Mouse (Mus musculus): Measurements from ENCODE around the gene Gm13695. TPM values are rescaled to one million over a fixed set of nuclear protein-coding genes. Genes with fewer than 3 reads are reported as not detected.
"Not testable (repeated sequence)": the region's sequence is repeated elsewhere in the genome, so short reads cannot be mapped to it uniquely, and the experiment has no call there.

Gm13695 gene
- total and polyA plus RNA-seq, 2 experiments from 2014 or later = not detected

GRCm38 (mm10) chr2:83990253-83990652 lies 23.1 kb downstream of the Gm13695 start, which contains the start of gene Gm13691:
TSS of gene Gm13691 (plus strand) at chr2:83990553.
- not testable (repeated sequence) for H3K9me3 ChIP-seq (ENCODE audit: low read length); DNase-seq; H3K4me3 ChIP-seq (ENCODE audit: low read depth, low read length); H3K36me3 ChIP-seq (ENCODE audit: insufficient read depth); H3K4me2 ChIP-seq (ENCODE audit: low read depth); ATAC-seq; H3K9ac ChIP-seq; H3K4me1 ChIP-seq (ENCODE audit: insufficient read depth); H3K27ac ChIP-seq (ENCODE audit: low read depth, low read length); H3K27me3 ChIP-seq (ENCODE audit: insufficient read depth, low read length)
- WGBS = no CpG with 5 or more reads among the region's 6 CpGs

- H3K27me3 ChIP-seq (ENCODE audit: insufficient read depth, low read length); DNase-seq; H3K9ac ChIP-seq; H3K9me3 ChIP-seq (ENCODE audit: low read length); H3K4me1 ChIP-seq (ENCODE audit: insufficient read depth); H3K36me3 ChIP-seq (ENCODE audit: insufficient read depth); ATAC-seq; H3K4me3 ChIP-seq (ENCODE audit: low read depth, low read length); H3K4me2 ChIP-seq (ENCODE audit: low read depth); H3K27ac ChIP-seq (ENCODE audit: low read depth, low read length): not testable (repeated sequence)
- WGBS = 63% methylated on average over 7 of the region's 9 CpGs
Observed at GRCm38 (mm10) chr2:83993639-83994255, 26.6 kb downstream of the Gm13695 start.

- WGBS = no CpG with 5 or more reads among the region's 3 CpGs
- not testable (repeated sequence) for H3K4me1 ChIP-seq (ENCODE audit: insufficient read depth); H3K4me2 ChIP-seq (ENCODE audit: low read depth); ATAC-seq; H3K36me3 ChIP-seq (ENCODE audit: insufficient read depth); H3K4me3 ChIP-seq (ENCODE audit: low read depth, low read length); H3K27me3 ChIP-seq (ENCODE audit: insufficient read depth, low read length); DNase-seq; H3K9me3 ChIP-seq (ENCODE audit: low read length); H3K9ac ChIP-seq; H3K27ac ChIP-seq (ENCODE audit: low read depth, low read length)
Observed at GRCm38 (mm10) chr2:83994526-83994925, 27.4 kb downstream of the Gm13695 start.

GRCm38 (mm10) chr2:84008913-84009312 lies 41.8 kb downstream of the Gm13695 start:
- no peak overlapping the region for H3K4me2 ChIP-seq (ENCODE audit: low read depth)
- peak; percentile 18 for DNase-seq
- H3K4me1 ChIP-seq (ENCODE audit: insufficient read depth) = no peaks in the 10 kb centered on the region
- H3K27ac ChIP-seq (ENCODE audit: low read depth, low read length) = no peak overlapping the region
- H3K9ac ChIP-seq = no peak overlapping the region
- H3K36me3 ChIP-seq (ENCODE audit: insufficient read depth) = no peaks in the 10 kb centered on the region
- 36% methylated on average over 1 of the region's 1 CpGs for WGBS
- no peak for TF ChIP-seq CTCF (IDR thresholded peaks at IDR 0.05; ENCODE audit: low read depth)
- H3K27me3 ChIP-seq (ENCODE audit: insufficient read depth, low read length) = no peaks in the 10 kb centered on the region
- H3K4me3 ChIP-seq (ENCODE audit: low read depth, low read length) = no peak overlapping the region
- H3K9me3 ChIP-seq (ENCODE audit: low read length) = no peaks in the 10 kb centered on the region
- ATAC-seq = peak; percentile 45; the same call in 1 of the 2 replicates

- H3K36me3 ChIP-seq (ENCODE audit: insufficient read depth) = no peaks in the 10 kb centered on the region
- no peaks in the 10 kb centered on the region for H3K4me1 ChIP-seq (ENCODE audit: insufficient read depth)
- H3K4me2 ChIP-seq (ENCODE audit: low read depth) = no peak overlapping the region
- H3K4me3 ChIP-seq (ENCODE audit: low read depth, low read length) = no peak overlapping the region
- no peaks in the 10 kb centered on the region for H3K9me3 ChIP-seq (ENCODE audit: low read length)
- TF ChIP-seq CTCF (IDR thresholded peaks at IDR 0.05; ENCODE audit: low read depth) = no peak
- ATAC-seq (no peak), DNase-seq (no peak)
- H3K27ac ChIP-seq (ENCODE audit: low read depth, low read length) = no peak overlapping the region
- H3K27me3 ChIP-seq (ENCODE audit: insufficient read depth, low read length) = no peaks in the 10 kb centered on the region
- no peak overlapping the region for H3K9ac ChIP-seq
- 89% methylated on average over 3 of the region's 3 CpGs for WGBS
Observed at GRCm38 (mm10) chr2:84009818-84010217, 42.7 kb downstream of the Gm13695 start.

- no peak for TF ChIP-seq CTCF (IDR thresholded peaks at IDR 0.05; ENCODE audit: low read depth)
Observed at GRCm38 (mm10) chr2:84014572-84014971, 47.5 kb downstream of the Gm13695 start.

GRCm38 (mm10) chr2:84016291-84016690 lies 49.2 kb downstream of the Gm13695 start:
- 85% methylated on average over 4 of the region's 5 CpGs for WGBS
- not testable (repeated sequence) for ATAC-seq; H3K27me3 ChIP-seq (ENCODE audit: insufficient read depth, low read length)

More at GRCm38 (mm10) chr2:84014572-84014971, 47.5 kb downstream of the Gm13695 start:
- DNase-seq (no peak), ATAC-seq (no peak)
- no peak overlapping the region for H3K4me3 ChIP-seq (ENCODE audit: low read depth, low read length)
- H3K4me1 ChIP-seq (ENCODE audit: insufficient read depth) = no peaks in the 10 kb centered on the region
- WGBS = 78% methylated on average over 6 of the region's 6 CpGs
- H3K9me3 ChIP-seq (ENCODE audit: low read length) = no peaks in the 10 kb centered on the region
- H3K27ac ChIP-seq (ENCODE audit: low read depth, low read length) = no peak overlapping the region
- no peaks in the 10 kb centered on the region for H3K36me3 ChIP-seq (ENCODE audit: insufficient read depth)
- H3K9ac ChIP-seq = no peak overlapping the region
- H3K4me2 ChIP-seq (ENCODE audit: low read depth) = no peak overlapping the region
- H3K27me3 ChIP-seq (ENCODE audit: insufficient read depth, low read length) = no peaks in the 10 kb centered on the region

More at GRCm38 (mm10) chr2:84016291-84016690, 49.2 kb downstream of the Gm13695 start:
- not testable (repeated sequence) for H3K27ac ChIP-seq (ENCODE audit: low read depth, low read length); H3K36me3 ChIP-seq (ENCODE audit: insufficient read depth); H3K4me3 ChIP-seq (ENCODE audit: low read depth, low read length); H3K9ac ChIP-seq; H3K4me2 ChIP-seq (ENCODE audit: low read depth); DNase-seq; H3K9me3 ChIP-seq (ENCODE audit: low read length); H3K4me1 ChIP-seq (ENCODE audit: insufficient read depth)

Measured in forebrain, postnatal 0 days (tissue).